Mouse (Mus musculus): Measurements from ENCODE around the gene Gm9049.
"Not testable (repeated sequence)": the region's sequence is repeated elsewhere in the genome, so short reads cannot be mapped to it uniquely, and the experiment has no call there.

Gm9049 gene

DNA sequence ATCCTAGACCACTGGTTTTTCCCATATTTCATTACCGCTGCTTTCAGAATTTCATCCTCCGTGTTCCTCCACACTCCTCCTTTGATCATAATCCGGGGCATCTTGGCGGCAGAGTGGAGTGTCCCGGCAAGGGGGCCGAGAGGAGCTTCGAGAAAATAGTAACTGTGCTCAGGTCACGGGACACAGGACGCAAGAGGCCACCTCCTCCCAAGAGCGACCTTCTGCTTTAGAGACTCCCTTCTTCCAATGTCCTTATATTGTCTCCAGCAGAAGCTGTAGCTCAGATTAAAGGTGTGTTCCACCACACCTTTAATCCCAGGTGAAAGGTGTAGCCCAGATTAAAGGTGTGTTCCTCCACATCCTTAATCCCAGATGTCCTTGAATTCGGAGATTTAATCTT lies at the start of gene Gm9049:
Gene Gm9049, minus strand, starts transcription at position 101 of the 400 bp plus-strand sequence.
- not testable (repeated sequence) for DNase-seq

DNA sequence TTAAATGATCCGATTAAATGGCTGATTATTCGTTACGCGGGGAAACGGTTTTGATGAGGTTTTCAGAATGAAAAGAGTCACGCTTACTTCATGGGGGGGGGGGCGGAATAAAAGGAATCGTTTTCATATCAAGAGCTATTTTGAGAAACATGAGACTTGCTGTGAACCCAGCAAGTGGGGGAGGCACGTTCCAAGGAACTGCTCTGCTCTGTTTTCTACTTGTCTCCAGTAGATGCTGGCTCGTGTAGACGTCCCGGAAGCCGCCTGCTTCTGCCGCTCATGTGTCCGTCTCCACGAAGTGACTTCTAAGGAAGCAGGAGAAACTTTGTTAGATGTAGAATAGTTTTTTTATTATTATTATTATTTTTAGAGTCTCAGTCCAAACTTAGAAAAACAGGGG lies 46.0 kb upstream of the Gm9049 start:
- DNase-seq = no peak

DNA sequence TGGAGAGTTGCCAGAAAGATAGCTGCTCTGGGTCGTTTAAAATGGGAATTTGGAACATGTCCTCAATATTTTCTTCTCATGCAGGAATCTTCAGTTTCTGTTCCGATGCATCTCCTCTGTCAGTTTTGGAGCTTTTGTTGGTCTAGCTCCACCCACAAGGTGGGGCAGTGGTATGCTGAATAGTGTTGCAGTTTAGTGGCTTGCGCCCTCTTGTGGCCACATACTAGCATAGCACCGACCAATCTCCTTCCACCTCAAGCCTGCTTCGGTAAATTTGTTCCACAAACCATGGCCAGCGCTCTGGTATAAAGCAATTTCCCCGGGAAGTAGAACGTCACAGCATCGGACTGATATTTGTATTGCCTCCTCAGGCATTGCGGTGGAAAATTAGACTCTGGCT lies 16.5 kb upstream of the Gm9049 start:
- DNase-seq = peak; percentile 58

DNA sequence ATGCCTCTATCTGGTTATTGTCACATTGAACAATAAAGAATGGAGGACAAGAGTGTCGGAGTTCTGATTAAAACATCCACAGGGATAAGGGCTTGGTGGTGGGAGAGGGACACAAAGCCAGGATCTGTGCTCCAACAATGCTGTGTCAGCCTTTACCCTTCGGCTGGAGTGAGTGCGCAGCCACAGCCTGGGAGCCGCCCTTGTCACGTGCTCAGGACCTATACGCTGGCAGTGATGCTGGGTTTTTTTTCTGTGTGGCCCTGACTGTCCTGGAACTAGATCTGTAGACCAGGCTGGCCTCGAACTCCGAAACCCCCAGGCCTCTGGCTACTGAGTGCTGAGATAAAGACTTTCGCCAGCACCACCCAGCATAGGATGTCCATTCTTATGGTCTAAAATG lies 15.6 kb upstream of the Gm9049 start:
- DNase-seq = no peak

DNA sequence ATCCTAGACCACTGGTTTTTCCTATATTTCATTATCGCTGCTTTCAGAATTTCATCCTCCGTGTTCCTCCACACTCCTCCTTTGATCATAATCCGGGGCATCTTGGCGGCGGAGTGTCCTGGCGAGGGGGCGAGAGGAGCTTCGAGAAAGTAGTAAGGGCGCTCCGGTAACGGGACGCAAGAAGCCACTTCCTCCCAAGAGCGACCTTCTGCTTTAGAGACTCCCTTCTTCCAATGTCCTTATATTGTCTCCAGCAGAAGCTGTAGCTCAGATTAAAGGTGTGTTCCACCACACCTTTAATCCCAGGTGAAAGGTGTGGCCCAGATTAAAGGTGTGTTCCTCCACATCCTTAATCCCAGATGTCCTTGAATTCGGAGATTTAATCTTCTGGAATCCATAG lies 5.3 kb downstream of the Gm9049 start, which contains the start of gene Gm9048:
Gene Gm9048, minus strand, starts transcription at position 101 of the 400 bp plus-strand sequence.
- DNase-seq = not testable (repeated sequence)

DNA sequence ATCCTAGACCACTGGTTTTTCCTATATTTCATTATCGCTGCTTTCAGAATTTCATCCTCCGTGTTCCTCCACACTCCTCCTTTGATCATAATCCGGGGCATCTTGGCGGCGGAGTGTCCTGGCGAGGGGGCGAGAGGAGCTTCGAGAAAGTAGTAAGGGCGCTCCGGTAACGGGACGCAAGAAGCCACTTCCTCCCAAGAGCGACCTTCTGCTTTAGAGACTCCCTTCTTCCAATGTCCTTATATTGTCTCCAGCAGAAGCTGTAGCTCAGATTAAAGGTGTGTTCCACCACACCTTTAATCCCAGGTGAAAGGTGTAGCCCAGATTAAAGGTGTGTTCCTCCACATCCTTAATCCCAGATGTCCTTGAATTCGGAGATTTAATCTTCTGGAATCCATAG lies 10.8 kb downstream of the Gm9049 start, which contains the start of gene Gm9046:
Gene Gm9046, minus strand, starts transcription at position 101 of the 400 bp plus-strand sequence.
- not testable (repeated sequence) for DNase-seq

DNA sequence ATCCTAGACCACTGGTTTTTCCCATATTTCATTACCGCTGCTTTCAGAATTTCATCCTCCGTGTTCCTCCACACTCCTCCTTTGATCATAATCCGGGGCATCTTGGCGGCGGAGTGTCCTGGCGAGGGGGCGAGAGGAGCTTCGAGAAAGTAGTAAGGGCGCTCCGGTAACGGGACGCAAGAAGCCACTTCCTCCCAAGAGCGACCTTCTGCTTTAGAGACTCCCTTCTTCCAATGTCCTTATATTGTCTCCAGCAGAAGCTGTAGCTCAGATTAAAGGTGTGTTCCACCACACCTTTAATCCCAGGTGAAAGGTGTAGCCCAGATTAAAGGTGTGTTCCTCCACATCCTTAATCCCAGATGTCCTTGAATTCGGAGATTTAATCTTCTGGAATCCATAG lies 16.2 kb downstream of the Gm9049 start, which contains the start of gene Gm9045:
Gene Gm9045, minus strand, starts transcription at position 101 of the 400 bp plus-strand sequence.
- not testable (repeated sequence) for DNase-seq

DNA sequence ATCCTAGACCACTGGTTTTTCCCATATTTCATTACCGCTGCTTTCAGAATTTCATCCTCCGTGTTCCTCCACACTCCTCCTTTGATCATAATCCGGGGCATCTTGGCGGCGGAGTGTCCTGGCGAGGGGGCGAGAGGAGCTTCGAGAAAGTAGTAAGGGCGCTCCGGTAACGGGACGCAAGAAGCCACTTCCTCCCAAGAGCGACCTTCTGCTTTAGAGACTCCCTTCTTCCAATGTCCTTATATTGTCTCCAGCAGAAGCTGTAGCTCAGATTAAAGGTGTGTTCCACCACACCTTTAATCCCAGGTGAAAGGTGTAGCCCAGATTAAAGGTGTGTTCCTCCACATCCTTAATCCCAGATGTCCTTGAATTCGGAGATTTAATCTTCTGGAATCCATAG lies 21.6 kb downstream of the Gm9049 start, which contains the start of gene Gm9044:
Gene Gm9044, minus strand, starts transcription at position 101 of the 400 bp plus-strand sequence.
- not testable (repeated sequence) for DNase-seq

DNA sequence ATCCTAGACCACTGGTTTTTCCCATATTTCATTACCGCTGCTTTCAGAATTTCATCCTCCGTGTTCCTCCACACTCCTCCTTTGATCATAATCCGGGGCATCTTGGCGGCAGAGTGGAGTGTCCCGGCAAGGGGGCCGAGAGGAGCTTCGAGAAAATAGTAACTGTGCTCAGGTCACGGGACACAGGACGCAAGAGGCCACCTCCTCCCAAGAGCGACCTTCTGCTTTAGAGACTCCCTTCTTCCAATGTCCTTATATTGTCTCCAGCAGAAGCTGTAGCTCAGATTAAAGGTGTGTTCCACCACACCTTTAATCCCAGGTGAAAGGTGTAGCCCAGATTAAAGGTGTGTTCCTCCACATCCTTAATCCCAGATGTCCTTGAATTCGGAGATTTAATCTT lies 27.0 kb downstream of the Gm9049 start, which contains the start of gene Gm9040:
Gene Gm9040, minus strand, starts transcription at position 101 of the 400 bp plus-strand sequence.
- not testable (repeated sequence) for DNase-seq

DNA sequence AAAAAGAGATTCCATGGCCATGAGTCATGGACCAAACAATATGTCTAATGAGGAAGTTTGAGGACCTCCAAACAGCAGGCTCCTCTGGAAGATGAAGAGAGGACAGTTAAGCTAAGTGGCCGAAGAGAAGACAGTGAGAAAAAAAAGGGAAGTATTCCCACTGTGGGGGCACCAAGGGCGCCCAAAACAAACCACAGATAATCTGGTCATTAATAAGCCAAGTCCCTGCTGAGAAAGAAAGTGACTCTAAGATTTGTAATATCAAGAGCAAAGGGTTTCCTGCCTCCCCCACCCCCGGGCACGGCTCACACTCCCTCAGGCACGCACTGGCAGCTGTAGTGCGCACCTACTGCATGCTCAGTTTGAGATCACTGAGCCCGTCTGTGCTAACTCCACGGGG lies 34.9 kb downstream of the Gm9049 start:
- no peak for DNase-seq

DNA sequence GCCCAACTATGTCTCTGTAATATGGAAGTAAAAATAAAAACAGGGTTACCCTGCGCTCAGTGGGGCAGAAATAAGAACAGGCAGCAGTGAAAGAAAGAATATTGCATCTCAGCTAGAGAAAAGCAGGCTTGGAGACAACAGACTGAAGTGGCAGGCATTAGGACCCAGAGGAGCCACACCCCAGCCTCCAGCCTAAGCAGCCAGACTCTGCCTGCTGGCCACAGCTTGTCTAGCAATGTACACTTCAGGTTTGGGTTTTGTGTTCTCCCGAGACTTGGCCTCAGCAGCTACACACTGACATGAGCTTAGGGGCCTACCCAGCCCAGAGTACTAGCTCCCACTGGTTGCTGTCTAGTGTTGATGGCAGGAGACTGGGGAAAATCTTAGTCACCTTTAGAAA lies 51.8 kb downstream of the Gm9049 start:
- DNase-seq = not testable (repeated sequence)
